Mouse (Mus musculus) kidney, embryonic 15.5 days (tissue): ENCODE data around the gene Baz1a. TPM values are rescaled to one million over a fixed set of nuclear protein-coding genes. Genes with fewer than 3 reads are reported as not detected.
"Not testable (repeated sequence)": the region's sequence is repeated elsewhere in the genome, so short reads cannot be mapped to it uniquely, and the experiment has no call there.

Source experiments
- ATAC-seq: fragments of 200-750 bp; cut with Nextera tagmentation; replicated peaks from 2 replicates; pipeline ENCODE4 v1.8.0; 2017; ENCODE audit warnings: moderate TSS enrichment; ENCODE audit not compliant: low FRiP score
- H3K27ac ChIP-seq: fragments of 300-500 bp; sonication (generic); 2 replicates; pipeline ENCODE4 v1.5.1; 2015; ENCODE audit warnings: mild to moderate bottlenecking, inconsistent platforms
- H3K27me3 ChIP-seq: fragments of 300-500 bp; sonication (generic); 2 replicates; pipeline ENCODE4 v1.6.1; 2015; ENCODE audit warnings: inconsistent platforms
- H3K36me3 ChIP-seq: fragments of 300-500 bp; sonication (generic); 2 replicates; pipeline ENCODE4 v1.6.1; 2015; ENCODE audit warnings: inconsistent platforms
- H3K4me1 ChIP-seq: fragments of 300-500 bp; sonication (generic); 2 replicates; pipeline ENCODE4 v1.6.1; 2015; ENCODE audit warnings: inconsistent platforms
- H3K4me2 ChIP-seq: fragments of 300-500 bp; sonication (generic); 2 replicates; pipeline ENCODE4 v1.6.1; 2015; ENCODE audit warnings: moderate library complexity, mild to moderate bottlenecking, inconsistent platforms
- H3K4me3 ChIP-seq: fragments of 300-500 bp; sonication (generic); replicated peaks from 2 replicates; pipeline ENCODE4 v1.5.1; 2015; ENCODE audit warnings: mild to moderate bottlenecking, inconsistent platforms
- H3K9ac ChIP-seq: fragments of 300-500 bp; sonication (generic); 2 replicates; pipeline ENCODE4 v1.6.1; 2015; ENCODE audit warnings: mild to moderate bottlenecking, inconsistent platforms
- H3K9me3 ChIP-seq: fragments of 300-500 bp; sonication (generic); replicated peaks from 2 replicates; pipeline ENCODE4 v1.6.1; 2016; ENCODE audit warnings: inconsistent platforms
- WGBS: fragments of 180-500 bp; shearing (Covaris S2); methylation state at CpG from one replicate; pipeline ENCODE4 v1.1.7; 2015; ENCODE audit warnings: mixed read lengths; 5-methylcytosine and 5-hydroxymethylcytosine counted together
- polyA plus RNA-seq: library from polyadenylated mRNA; unstranded; fragments of >200 nt; fragmentation: Nextera tagmentation; extraction: Ambion mirVana; gene quantifications from 2 replicates; pipeline ENCODE4 v1.2.1, GENCODE M21; 2015

The Baz1a gene
- polyA plus RNA-seq, 1 experiment from 2014 or later, result 25.8 TPM

DNA sequence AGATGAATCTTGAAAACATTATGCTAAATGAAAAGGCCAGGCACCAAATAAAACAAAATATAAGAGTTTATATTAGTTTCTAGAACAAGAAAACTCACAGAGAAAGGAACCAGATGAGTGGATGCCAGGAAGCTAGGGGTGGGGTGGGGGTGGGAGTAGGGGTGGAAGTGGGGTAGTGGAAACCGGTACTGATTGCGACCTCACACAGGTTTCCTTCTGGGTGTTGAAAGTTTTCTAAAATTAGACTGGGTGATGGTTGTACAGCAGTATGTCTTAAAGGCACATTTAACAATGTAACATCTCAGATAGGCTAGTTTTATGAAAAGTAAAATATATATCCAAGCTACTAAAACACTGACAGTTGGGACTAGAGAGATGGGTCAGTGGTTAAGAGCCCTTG, 57.2 kb downstream of the Baz1a start:
- H3K4me1 ChIP-seq, result peaks cover 3% of the 10 kb centered on the region; the same call in 1 of the 2 replicates
- peaks cover 17% of the 10 kb centered on the region for H3K36me3 ChIP-seq
- no peak overlapping the region for H3K4me3 ChIP-seq
- H3K9ac ChIP-seq, result no peak overlapping the region
- no peaks in the 10 kb centered on the region for H3K9me3 ChIP-seq
- H3K27me3 ChIP-seq, result no peaks in the 10 kb centered on the region
- no peak overlapping the region for H3K4me2 ChIP-seq
- 60% methylated on average over 2 of the region's 2 CpGs for WGBS
- no peak for ATAC-seq
- no peak overlapping the region for H3K27ac ChIP-seq

DNA sequence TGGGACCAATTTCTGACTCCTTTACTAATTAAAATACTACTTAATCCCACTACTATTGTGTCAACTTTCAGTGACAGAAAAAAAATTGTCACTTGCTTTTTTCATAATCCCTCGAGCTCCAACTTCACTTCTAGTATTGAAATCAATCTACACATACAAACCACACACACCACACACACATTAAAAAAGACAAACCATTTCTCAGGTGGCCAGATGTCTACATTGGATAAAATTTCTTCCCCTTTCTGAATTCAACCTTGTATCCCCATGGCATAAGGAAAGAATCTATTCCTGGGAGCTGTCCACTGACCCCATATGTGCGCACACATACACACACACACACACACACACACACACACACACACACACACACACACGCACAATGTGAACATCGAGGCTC, 57.7 kb downstream of the Baz1a start:
- ATAC-seq, result no peak
- H3K4me1 ChIP-seq, result peaks cover 3% of the 10 kb centered on the region; the same call in 1 of the 2 replicates
- no peak overlapping the region for H3K4me3 ChIP-seq
- H3K4me2 ChIP-seq, result no peak overlapping the region
- no peak overlapping the region for H3K9ac ChIP-seq
- H3K9me3 ChIP-seq, result no peaks in the 10 kb centered on the region
- peaks cover 21% of the 10 kb centered on the region for H3K36me3 ChIP-seq
- no peak overlapping the region for H3K27ac ChIP-seq
- H3K27me3 ChIP-seq, result no peaks in the 10 kb centered on the region
- 84% methylated on average over 4 of the region's 4 CpGs for WGBS

DNA sequence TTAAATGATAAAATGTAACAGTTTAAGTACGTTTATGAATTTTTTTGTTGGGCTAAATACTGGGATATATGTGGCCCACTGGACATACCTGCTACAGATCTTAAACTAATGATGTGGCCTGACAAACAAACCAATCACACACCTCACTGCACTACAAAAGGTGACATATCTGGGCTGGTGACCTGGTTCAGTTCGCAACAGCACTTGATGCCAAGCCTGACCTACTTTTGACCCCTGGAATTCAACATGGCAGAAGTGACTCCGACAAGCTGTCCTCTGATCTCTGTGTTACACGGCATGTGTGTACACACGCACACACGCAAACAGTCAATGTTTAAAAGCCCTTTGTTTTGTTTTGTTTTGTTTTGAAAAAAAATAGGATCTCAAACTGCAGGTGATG, 68.0 kb downstream of the Baz1a start:
- no peak for ATAC-seq
- Histone ChIP-seq H3K4me3 (no peak overlapping the region), H3K27me3 (no peaks in the 10 kb centered on the region), H3K9ac (no peak overlapping the region), H3K9me3 (no peaks in the 10 kb centered on the region), H3K27ac (no peak overlapping the region), H3K36me3 (peaks cover 24% of the 10 kb centered on the region), H3K4me2 (no peak overlapping the region), H3K4me1 (no peaks in the 10 kb centered on the region)
- WGBS, result 77% methylated on average over 6 of the region's 6 CpGs

DNA sequence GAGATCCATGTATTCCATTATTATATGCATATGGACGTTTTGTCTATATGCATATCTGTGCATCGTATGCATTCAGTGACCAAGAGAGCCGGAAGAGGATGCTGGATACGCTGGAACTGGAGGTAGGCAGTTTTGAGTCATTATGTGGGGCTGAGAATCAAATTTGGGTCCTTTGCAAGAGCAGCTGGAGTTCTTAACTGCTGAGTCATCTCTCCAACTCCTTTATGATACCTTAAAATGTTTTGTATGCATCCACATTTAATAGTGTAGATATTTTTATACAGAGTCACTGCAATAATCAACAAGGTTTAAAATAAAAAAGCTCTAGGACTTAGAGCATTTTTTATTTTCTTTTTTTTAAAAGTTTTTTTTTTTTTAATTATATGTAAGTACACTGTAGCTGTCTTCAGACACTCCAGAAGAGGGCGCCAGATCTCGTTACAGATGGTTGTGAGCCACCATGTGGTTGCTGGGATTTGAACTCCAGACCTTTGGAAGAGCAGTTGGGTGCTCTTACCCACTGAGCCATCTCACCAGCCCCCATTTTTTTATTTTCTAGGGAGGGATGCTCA, 71.5 kb downstream of the Baz1a start:
- H3K27ac ChIP-seq, H3K27me3 ChIP-seq, H3K9me3 ChIP-seq, H3K4me1 ChIP-seq, H3K9ac ChIP-seq, H3K4me2 ChIP-seq, H3K4me3 ChIP-seq, ATAC-seq: not testable (repeated sequence)
- peaks cover 52% of the 10 kb centered on the region for H3K36me3 ChIP-seq
- WGBS, result 87% methylated on average over 6 of the region's 6 CpGs

DNA sequence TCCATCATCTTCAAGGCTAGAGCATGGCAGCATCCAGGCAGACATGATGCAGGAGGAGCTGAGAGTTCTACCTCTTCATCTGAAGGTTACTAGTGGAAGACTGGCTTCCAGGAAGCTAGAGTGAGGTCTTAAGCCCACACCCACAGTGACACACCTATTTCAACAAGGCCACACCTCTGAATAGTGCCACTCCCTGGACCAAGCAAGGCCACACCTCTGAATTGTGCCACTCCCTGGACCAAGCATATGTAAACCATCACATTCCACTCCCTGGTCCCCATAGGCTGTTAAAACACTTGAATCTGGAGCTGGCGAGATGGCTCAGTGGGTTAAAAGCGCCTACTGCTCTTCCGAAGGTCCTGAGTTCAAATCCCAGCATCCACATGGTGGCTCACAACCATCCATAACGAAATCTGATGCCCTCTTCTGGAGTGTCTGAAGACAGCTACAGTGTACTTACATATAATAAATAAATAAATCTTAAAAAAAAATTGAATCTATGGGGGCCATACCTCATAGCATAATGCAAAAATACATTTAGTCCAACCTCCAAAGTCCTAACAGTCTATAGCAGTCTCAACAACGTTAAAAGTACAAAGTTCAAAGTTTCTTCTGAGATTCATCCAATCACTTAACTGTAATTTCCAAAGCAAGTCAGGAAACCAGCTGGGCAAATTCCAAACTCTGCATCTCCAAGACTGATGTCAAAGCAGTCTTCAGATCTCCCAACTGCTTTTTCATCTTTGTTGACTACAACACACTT, 76.4 kb downstream of the Baz1a start:
- not testable (repeated sequence) for H3K27ac ChIP-seq, H3K9ac ChIP-seq, ATAC-seq, H3K4me1 ChIP-seq, H3K4me2 ChIP-seq, H3K27me3 ChIP-seq, H3K9me3 ChIP-seq, H3K4me3 ChIP-seq
- 97% methylated on average over 5 of the region's 5 CpGs for WGBS
- H3K36me3 ChIP-seq, result peaks cover 60% of the 10 kb centered on the region

DNA sequence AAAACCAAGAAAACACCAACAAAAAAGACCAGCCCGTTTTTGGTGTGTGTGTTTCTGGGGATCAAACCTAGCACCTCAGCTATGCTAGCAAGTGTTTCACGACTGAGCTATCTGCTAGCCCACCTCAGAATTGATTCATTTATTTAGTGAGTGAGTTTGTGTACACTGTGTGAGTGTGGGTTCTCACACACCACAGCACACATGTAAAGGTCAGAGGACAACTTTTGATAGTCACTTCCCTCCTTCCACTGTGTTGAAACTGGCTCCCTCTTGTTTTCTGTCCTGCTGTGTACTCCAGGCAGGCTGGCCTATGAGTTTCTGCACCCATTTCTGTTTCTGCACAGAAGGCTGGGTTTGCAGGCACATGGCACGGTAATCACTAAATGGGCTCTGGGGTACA, 103.8 kb downstream of the Baz1a start:
- no peak for ATAC-seq
- peaks cover 74% of the 10 kb centered on the region for H3K36me3 ChIP-seq
- no peak overlapping the region for H3K9ac ChIP-seq
- no peak overlapping the region for H3K4me3 ChIP-seq
- no peaks in the 10 kb centered on the region for H3K4me1 ChIP-seq
- no peak overlapping the region for H3K4me2 ChIP-seq
- H3K9me3 ChIP-seq, result no peaks in the 10 kb centered on the region
- no peaks in the 10 kb centered on the region for H3K27me3 ChIP-seq
- 93% methylated on average over 3 of the region's 3 CpGs for WGBS
- H3K27ac ChIP-seq, result no peak overlapping the region

DNA sequence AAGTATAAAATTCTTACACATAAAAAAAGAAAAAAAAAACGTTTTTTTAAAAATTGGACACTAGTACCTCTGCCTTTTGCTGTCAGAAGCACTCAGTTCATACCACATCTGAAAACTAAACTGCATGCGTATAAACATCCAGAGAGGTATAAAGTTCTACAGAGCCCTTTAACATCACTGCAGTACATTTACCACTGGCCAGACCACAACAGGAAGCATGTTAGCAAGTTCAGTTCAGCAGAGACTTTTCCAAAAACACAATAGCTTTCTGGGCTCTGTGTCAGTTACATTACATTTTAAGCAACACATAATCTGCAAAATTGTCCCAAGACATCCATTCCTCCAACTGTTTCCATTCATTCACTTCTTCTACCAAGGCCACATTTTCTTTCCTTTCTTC, 121.6 kb downstream of the Baz1a start:
- H3K9me3 ChIP-seq, H3K4me1 ChIP-seq, H3K4me3 ChIP-seq, H3K27me3 ChIP-seq, H3K4me2 ChIP-seq, H3K27ac ChIP-seq, H3K9ac ChIP-seq, ATAC-seq: not testable (repeated sequence)
- WGBS, result 29% methylated on average over 1 of the region's 2 CpGs
- peaks cover 31% of the 10 kb centered on the region for H3K36me3 ChIP-seq

DNA sequence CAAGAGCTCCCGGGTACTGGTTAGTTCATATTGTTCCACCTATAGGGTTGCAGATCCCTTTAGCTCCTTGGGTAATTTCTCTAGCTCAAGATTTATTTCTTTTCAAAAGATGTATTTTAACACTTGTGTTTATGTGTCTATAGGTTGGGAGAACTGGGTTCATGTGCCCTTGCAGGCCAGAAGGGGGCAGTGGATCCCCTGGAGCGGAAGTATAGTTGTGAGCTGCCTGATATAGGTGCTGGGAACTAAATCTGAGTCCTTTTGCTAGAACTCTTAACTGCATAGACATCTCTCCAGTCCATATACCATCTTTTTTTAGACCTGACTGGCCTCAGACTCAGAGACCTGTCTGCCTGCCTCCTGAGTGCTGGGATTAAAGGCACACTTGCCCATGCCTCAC, 123.7 kb downstream of the Baz1a start:
- 100% methylated on average over 2 of the region's 2 CpGs for WGBS
- no peak overlapping the region for H3K27ac ChIP-seq
- no peak overlapping the region for H3K9ac ChIP-seq

DNA sequence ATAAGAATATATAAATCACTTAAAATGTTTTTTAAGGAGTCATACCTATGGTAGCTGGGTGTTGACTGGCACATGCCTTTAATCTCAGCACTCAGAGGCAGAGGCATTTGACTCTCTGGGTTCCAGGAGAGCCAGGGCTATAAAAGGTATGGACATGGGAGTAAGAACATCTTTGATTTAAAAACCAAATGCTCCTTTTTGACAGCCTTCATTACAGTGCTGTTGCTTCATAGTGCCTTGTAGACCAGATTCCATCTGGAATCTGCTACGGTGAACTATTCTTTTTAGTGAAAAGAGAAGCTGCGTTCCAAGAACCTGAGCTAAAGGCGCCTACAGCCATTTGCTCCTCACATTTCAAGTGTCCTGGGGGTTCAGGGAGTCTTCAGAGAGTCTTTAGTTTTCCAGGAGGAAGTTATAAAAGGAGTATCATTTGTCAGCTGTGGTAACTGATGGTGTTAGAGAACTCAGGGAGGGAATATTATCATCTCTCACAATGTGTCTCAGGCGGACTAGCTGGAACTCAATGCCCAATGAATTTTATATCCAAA, 126.5 kb downstream of the Baz1a start:
- H3K4me2 ChIP-seq, result no peak overlapping the region
- no peak for ATAC-seq
- no peak overlapping the region for H3K27ac ChIP-seq
- H3K4me3 ChIP-seq, result no peak overlapping the region
- peaks cover 4% of the 10 kb centered on the region; the same call in 1 of the 2 replicates for H3K36me3 ChIP-seq
- H3K9ac ChIP-seq, result no peak overlapping the region
- no peaks in the 10 kb centered on the region for H3K9me3 ChIP-seq
- 63% methylated on average over 4 of the region's 4 CpGs for WGBS
- H3K4me1 ChIP-seq, result no peaks in the 10 kb centered on the region
- H3K27me3 ChIP-seq, result no peaks in the 10 kb centered on the region

More for the DNA sequence above, 123.7 kb downstream of the Baz1a start:
- Histone ChIP-seq H3K27me3 (no peaks in the 10 kb centered on the region), H3K4me3 (no peak overlapping the region), H3K4me2 (no peak overlapping the region), H3K36me3 (peaks cover 14% of the 10 kb centered on the region; the same call in 1 of the 2 replicates), H3K4me1 (no peaks in the 10 kb centered on the region), H3K9me3 (no peaks in the 10 kb centered on the region)
- no peak for ATAC-seq

DNA sequence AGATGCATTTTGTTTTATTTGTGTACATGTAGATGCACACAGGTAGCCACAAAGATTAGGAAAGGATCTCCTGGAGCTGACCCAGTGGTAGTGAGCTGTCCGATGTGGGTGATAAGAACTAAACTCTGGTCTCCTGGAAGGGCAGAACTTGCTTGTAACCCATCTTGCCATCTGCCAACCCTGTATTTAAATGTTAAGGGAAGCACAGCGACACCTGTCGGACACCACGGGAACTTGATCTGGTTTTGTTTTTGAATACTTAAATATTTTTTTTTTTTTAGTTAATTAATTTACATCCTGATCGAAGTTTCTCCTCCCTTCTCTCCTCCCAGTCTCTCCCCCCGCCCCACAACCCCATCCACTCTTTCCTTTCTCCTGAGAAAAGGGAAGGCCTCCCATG, 134.5 kb downstream of the Baz1a start:
- WGBS, result 12% methylated on average over 6 of the region's 6 CpGs
- no peaks in the 10 kb centered on the region for H3K36me3 ChIP-seq
- H3K4me3 ChIP-seq, result no peak overlapping the region
- H3K9me3 ChIP-seq, result no peaks in the 10 kb centered on the region
- H3K27me3 ChIP-seq, result no peaks in the 10 kb centered on the region
- H3K9ac ChIP-seq, result no peak overlapping the region
- no peaks in the 10 kb centered on the region for H3K4me1 ChIP-seq
- no peak overlapping the region for H3K4me2 ChIP-seq
- no peak overlapping the region for H3K27ac ChIP-seq
- no peak for ATAC-seq

DNA sequence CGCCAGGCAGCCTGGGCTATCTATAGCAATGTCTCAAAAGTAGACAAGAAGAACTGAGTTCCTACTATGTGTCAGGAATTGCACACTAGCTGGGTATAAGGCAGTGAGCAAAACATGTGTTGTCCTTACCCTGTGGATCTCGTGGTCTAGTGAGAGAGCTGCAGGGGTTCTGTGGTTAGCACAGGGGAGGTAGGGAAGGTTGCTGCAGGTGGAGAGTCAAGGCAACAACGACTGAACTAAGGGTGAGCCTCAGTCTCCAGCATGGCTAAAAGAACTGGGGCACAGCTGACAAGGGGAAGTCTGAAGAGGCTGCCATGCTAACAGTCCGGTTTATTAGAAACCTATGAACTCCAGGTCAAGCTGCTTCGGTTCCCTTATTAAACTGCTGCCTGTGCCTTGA, 134.9 kb downstream of the Baz1a start:
- 80% methylated on average over 5 of the region's 5 CpGs for WGBS
- no peaks in the 10 kb centered on the region for H3K27me3 ChIP-seq
- H3K4me3 ChIP-seq, result no peak overlapping the region
- H3K9me3 ChIP-seq, result no peaks in the 10 kb centered on the region
- H3K27ac ChIP-seq, result no peak overlapping the region
- no peak overlapping the region for H3K4me2 ChIP-seq
- ATAC-seq, result no peak
- no peaks in the 10 kb centered on the region for H3K36me3 ChIP-seq
- H3K4me1 ChIP-seq, result no peaks in the 10 kb centered on the region
- H3K9ac ChIP-seq, result no peak overlapping the region

DNA sequence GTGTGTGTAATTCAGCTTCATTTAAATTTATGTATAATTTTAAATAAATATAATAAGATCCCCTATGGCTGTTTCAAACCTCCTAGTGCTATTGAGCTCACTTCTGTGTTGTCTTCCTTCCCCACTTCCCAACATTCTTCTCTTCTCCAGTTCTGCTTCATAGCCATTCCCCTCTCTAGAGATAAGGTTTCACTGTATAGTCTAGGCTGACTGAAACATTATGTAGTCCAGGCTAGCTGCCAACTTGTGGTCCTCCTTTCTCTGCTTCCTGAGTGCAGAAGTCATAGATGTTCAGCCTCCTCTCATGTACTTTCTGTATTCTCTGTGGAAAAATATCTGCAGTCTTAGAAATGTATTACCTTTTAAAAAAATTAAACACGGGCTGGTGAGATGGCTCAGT, 136.3 kb downstream of the Baz1a start:
- no peak overlapping the region for H3K27ac ChIP-seq
- no peak overlapping the region for H3K9ac ChIP-seq
- H3K9me3 ChIP-seq, result no peaks in the 10 kb centered on the region
- no peak for ATAC-seq
- no peaks in the 10 kb centered on the region for H3K36me3 ChIP-seq
- H3K4me1 ChIP-seq, result no peaks in the 10 kb centered on the region
- no peaks in the 10 kb centered on the region for H3K27me3 ChIP-seq
- H3K4me2 ChIP-seq, result no peak overlapping the region
- no peak overlapping the region for H3K4me3 ChIP-seq
- 88% methylated on average over 1 of the region's 1 CpGs for WGBS
